Mouse (Mus musculus) megakaryocyte, embryonic 14.5 days (primary cell): ENCODE data around the gene Lcn12. TPM values are rescaled to one million over a fixed set of nuclear protein-coding genes. Genes with fewer than 3 reads are reported as not detected.
A peak's percentile ranks its signal among the peaks of the same experiment; 100 is the strongest.

Experiments
- H3K27me3 ChIP-seq: replicated peaks from 2 replicates; pipeline ENCODE3; 2012; ENCODE audit warnings: inconsistent platforms
- H3K36me3 ChIP-seq: replicated peaks from 2 replicates; pipeline ENCODE3; 2012; ENCODE audit warnings: low read length, inconsistent platforms, mixed read lengths
- H3K4me1 ChIP-seq: 2 replicates; pipeline ENCODE4 v1.6.1; 2012; ENCODE audit warnings: inconsistent platforms
- H3K4me3 ChIP-seq: replicated peaks from 2 replicates; pipeline ENCODE3; 2012; ENCODE audit warnings: moderate library complexity, mild to moderate bottlenecking, inconsistent platforms
- H3K9me3 ChIP-seq: 2 replicates; pipeline ENCODE4 v1.6.1; 2012; ENCODE audit warnings: inconsistent platforms
- FLI1 ChIP-seq: IDR thresholded peaks from 2 replicates; pipeline ENCODE4 v1.6.1; 2012; ENCODE audit warnings: low read length, inconsistent platforms, mixed read lengths
- GATA1 ChIP-seq: IDR thresholded peaks from 3 replicates; pipeline ENCODE4 v1.6.1; 2012; ENCODE audit warnings: mixed read lengths, low read length, inconsistent platforms, borderline replicate concordance
- polyA plus RNA-seq: library from polyadenylated mRNA; stranded (reverse); fragments of >175 nt; gene quantifications from 2 replicates; pipeline ENCODE4 v1.2.3, GENCODE M21; 2012; ENCODE audit warnings: low replicate concordance; ENCODE audit not compliant: insufficient read depth

The Lcn12 gene
- polyA plus RNA-seq, 1 experiment = not detected

GRCm38 (mm10) chr2:25506964-25507363 is 13.3 kb upstream of the Lcn12 start:
- TF ChIP-seq GATA1 (no peak), FLI1 (no peak)
- H3K36me3 ChIP-seq = peaks cover 47% of the 10 kb centered on the region
- H3K4me1 ChIP-seq = peaks cover 44% of the 10 kb centered on the region
- no peak overlapping the region for H3K4me3 ChIP-seq
- no peaks in the 10 kb centered on the region for H3K9me3 ChIP-seq
- peaks cover 3% of the 10 kb centered on the region for H3K27me3 ChIP-seq

DNA sequence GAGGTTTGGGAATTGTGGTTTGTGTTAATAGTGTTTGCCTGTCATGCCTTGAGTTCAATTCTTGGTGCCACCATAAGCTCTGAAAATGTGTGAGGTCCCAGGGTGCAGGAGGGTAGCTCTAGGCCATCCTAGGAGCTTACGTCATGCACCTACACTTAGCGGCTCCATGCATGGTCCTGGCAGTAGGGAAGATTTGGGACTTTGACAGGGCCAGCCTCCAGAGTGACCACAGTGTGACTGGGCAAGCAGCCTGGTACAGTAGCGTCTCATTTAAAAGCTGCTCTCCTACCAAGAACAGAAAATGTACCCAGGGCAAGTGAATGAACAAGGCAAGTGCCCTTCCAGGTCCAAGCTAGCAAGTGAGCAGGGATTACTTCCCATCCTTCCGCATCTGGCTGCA is 12.1 kb upstream of the Lcn12 start:
- Histone ChIP-seq H3K4me3 (no peak overlapping the region), H3K36me3 (peaks cover 49% of the 10 kb centered on the region), H3K4me1 (peaks cover 55% of the 10 kb centered on the region), H3K27me3 (peaks cover 3% of the 10 kb centered on the region), H3K9me3 (no peaks in the 10 kb centered on the region)
- TF ChIP-seq GATA1 (no peak), FLI1 (no peak)

DNA sequence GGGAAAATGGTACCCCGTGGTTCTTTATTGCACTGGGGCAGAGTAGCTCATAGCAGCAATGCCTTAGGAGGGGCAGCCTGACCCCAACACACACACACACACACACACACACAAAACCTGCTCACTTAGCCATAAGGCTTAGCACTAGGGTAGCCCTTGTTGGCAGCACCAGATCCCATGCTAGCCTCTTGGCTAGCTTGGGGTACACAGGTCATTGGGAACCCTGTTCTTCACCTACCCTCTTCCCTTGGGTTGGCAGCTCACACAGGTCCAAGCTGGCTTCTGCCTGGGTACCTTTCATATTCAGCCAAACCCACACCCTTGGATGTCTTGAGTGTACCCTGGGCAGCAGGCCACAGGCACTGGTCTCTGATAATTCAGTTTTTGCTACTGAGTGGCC is 11.3 kb upstream of the Lcn12 start:
- no peak for TF ChIP-seq GATA1
- TF ChIP-seq FLI1 = no peak
- Histone ChIP-seq H3K9me3 (no peaks in the 10 kb centered on the region), H3K27me3 (peaks cover 3% of the 10 kb centered on the region), H3K4me1 (peaks cover 59% of the 10 kb centered on the region), H3K4me3 (no peak overlapping the region), H3K36me3 (peaks cover 49% of the 10 kb centered on the region)

GRCm38 (mm10) chr2:25504538-25504937 is 10.8 kb upstream of the Lcn12 start:
- Histone ChIP-seq H3K4me1 (peaks cover 63% of the 10 kb centered on the region), H3K36me3 (peaks cover 49% of the 10 kb centered on the region)
- TF ChIP-seq GATA1 (no peak), FLI1 (no peak)

GRCm38 (mm10) chr2:25502726-25503125 is 9.0 kb upstream of the Lcn12 start:
- peaks cover 81% of the 10 kb centered on the region for H3K4me1 ChIP-seq
- H3K9me3 ChIP-seq = no peaks in the 10 kb centered on the region
- peaks cover 49% of the 10 kb centered on the region for H3K36me3 ChIP-seq
- H3K4me3 ChIP-seq = peak overlapping the region; percentile 68
- no peaks in the 10 kb centered on the region for H3K27me3 ChIP-seq
- TF ChIP-seq FLI1 (no peak), GATA1 (no peak)

More at GRCm38 (mm10) chr2:25504538-25504937, 10.8 kb upstream of the Lcn12 start:
- Histone ChIP-seq H3K27me3 (peaks cover 3% of the 10 kb centered on the region), H3K4me3 (peak overlapping the region; percentile 23), H3K9me3 (no peaks in the 10 kb centered on the region)

- Histone ChIP-seq H3K36me3 (peaks cover 46% of the 10 kb centered on the region), H3K9me3 (no peaks in the 10 kb centered on the region), H3K27me3 (no peaks in the 10 kb centered on the region), H3K4me3 (peak within 1 kb of the TSS; percentile 100), H3K4me1 (peaks cover 86% of the 10 kb centered on the region)
- no peak for TF ChIP-seq GATA1
Observed at GRCm38 (mm10) chr2:25501593-25502486, 8.1 kb upstream of the Lcn12 start, which contains the start of gene C8g. Gene C8g (minus strand): TSS chr2:25501719.

- Histone ChIP-seq H3K36me3 (peaks cover 39% of the 10 kb centered on the region), H3K27me3 (no peaks in the 10 kb centered on the region), H3K4me3 (peak within 1 kb of the TSS; percentile 100), H3K4me1 (peaks cover 86% of the 10 kb centered on the region), H3K9me3 (no peaks in the 10 kb centered on the region)
- TF ChIP-seq FLI1 (no peak), GATA1 (no peak)
Observed at GRCm38 (mm10) chr2:25500576-25501405, 7.1 kb upstream of the Lcn12 start, which contains the start of gene Fbxw5. Gene Fbxw5 (plus strand): TSS chr2:25500750.

- Histone ChIP-seq H3K4me3 (peak overlapping the region; percentile 100), H3K4me1 (peaks cover 87% of the 10 kb centered on the region), H3K36me3 (peaks cover 33% of the 10 kb centered on the region), H3K27me3 (no peaks in the 10 kb centered on the region), H3K9me3 (no peaks in the 10 kb centered on the region)
- TF ChIP-seq GATA1 (no peak), FLI1 (no peak)
Observed at GRCm38 (mm10) chr2:25500071-25500575, 6.4 kb upstream of the Lcn12 start.

DNA sequence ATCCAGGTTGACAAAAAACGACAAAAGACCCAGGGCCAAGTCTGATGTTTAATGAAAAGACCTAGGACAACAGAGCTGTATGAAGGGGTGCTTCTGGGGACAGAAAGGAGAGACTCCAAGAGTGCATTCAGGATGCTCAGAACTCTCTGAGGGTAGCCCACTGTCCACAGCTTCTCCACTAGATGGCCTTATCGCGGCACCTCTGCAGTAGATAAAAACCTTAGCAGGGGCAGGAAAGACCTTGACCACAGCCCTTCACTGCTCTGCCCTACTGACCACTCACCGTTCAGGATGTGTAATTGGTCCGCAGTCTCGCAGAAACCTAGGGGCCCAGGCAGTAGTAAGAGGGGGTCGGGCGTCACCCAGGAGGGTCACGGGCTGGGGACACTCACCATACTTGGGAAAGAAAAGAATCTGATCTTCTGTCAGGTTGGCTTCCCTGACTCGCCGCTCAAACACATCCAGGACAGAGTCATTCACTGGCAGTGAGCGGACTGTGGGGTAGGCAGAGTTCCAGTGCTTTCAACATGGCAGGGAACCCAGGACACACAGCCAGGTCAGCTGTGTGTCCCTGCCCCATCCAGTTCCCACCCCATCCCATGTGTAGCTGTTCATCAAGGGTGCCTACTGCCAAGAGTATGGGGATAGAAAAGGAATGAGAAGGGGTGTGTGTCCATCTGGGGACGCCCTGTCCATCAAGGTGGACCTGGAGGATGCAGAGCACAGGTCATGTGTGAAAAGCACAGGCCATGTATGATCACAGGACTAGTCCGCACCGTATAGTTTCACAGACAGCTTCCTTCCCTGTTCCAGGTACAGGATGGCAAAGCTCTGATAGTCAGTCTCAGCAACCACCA is 5.1 kb upstream of the Lcn12 start:
- Histone ChIP-seq H3K9me3 (no peaks in the 10 kb centered on the region), H3K4me1 (peaks cover 74% of the 10 kb centered on the region), H3K4me3 (peak overlapping the region; percentile 7), H3K36me3 (peaks cover 20% of the 10 kb centered on the region), H3K27me3 (peaks cover 7% of the 10 kb centered on the region)
- TF ChIP-seq FLI1 (no peak), GATA1 (no peak)
